Mouse (Mus musculus): ENCODE measurements at regions not wholly inside any gene's neighbourhood (a gene's known extent, or its start where the extent isn't known, plus 50 kb on each side); places are given as distances from the start of the nearest gene placed in this dataset.

DNA sequence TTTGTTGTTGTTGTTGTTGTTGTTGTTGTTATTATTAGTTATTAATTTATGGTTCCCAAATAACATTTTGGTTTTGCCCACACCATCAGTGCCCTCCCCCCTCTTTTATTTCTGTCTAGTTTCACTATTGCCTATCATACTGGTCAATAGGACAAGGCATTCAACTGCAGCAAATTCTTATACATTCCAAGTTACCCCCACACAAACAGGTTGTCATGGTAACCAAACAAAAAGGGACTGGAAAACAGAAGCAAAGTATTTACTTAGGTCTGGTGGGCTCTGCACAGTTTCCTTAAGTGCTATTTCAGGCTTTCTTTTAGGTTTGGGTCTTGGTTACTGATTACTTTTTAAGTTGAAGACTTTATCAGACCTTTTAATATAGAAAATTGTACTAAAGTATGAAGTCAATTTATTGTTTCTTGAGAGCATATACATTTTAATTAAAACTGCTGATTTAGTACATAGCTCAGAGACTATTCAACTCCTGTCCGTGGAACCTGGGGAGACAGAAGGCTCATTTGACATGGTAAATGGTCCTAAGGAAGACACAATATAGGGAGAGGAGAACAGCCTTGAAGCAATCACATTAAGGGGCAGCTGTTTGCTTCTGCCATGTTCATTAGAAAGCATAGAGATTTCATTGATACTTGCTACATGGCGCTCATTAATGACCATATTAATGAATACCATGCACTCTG is 90.3 kb downstream of the Brms1l start:
- no peak for DNase-seq
